ENCODE assay signal across 14 mouse cellular contexts in genomic region chr4:137465125-137465787, GRCm38 (mm10). TPM values are rescaled to one million over a fixed set of nuclear protein-coding genes. Genes with fewer than 3 reads are reported as not detected.
DNase-seq lines count a peak whose midpoint lies in the region; ATAC-seq lines count a peak whose summit lies in the region.
"Had no signal": no experiment of that assay in that cellular context is flagged by ENCODE, and none has a peak within 500 bp of the region (broad histone marks: within the 10 kb centered on the region; RNA-seq: fewer than 3 reads in every experiment).

No protein-coding gene starts in this region.

- no peak overlapping the region for H3K9ac ChIP-seq in heart, embryonic 12.5 days
- H3K9ac ChIP-seq: forebrain, embryonic 15.5 days; hindbrain, embryonic 15.5 days had no signal

- no peak overlapping the region for H3K4me2 ChIP-seq in heart, embryonic 12.5 days
- H3K4me2 ChIP-seq: forebrain, embryonic 15.5 days; hindbrain, embryonic 15.5 days had no signal

- no peaks in the 10 kb centered on the region for H3K27me3 ChIP-seq in embryonic facial prominence, embryonic 10.5 days (replicated peaks; ENCODE audit: low read depth, poor library complexity, severe bottlenecking)
- H3K27me3 ChIP-seq in heart, embryonic 12.5 days (replicated peaks), result no peaks in the 10 kb centered on the region
- H3K27me3 ChIP-seq: hindbrain, embryonic 15.5 days had no signal

- no peak for ATAC-seq in heart, embryonic 12.5 days (ENCODE audit: insufficient number of reproducible peaks, low FRiP score)
- ATAC-seq: forebrain, embryonic 15.5 days had no signal

- no peaks in the 10 kb centered on the region for H3K9me3 ChIP-seq in embryonic facial prominence, embryonic 10.5 days
- no peaks in the 10 kb centered on the region for H3K9me3 ChIP-seq in heart, embryonic 12.5 days (replicated peaks)
- H3K9me3 ChIP-seq: forebrain, embryonic 15.5 days; hindbrain, embryonic 15.5 days had no signal

- no peak overlapping the region for H3K4me3 ChIP-seq in embryonic facial prominence, embryonic 10.5 days
- no peak overlapping the region for H3K4me3 ChIP-seq in heart, embryonic 12.5 days
- H3K4me3 ChIP-seq: forebrain, embryonic 15.5 days; hindbrain, embryonic 15.5 days had no signal

- H3K27ac ChIP-seq in embryonic facial prominence, embryonic 10.5 days (replicated peaks), result 0 out of 2 replicates have a peak overlapping the region, but pooled peaks have one; percentile 25
- H3K27ac ChIP-seq in heart, embryonic 12.5 days (ENCODE audit: poor library complexity, severe bottlenecking), result peak overlapping the region; percentile 69
- H3K27ac ChIP-seq: forebrain, embryonic 15.5 days; hindbrain, embryonic 15.5 days had no signal

- DNase-seq in kidney, adult 18-20 months, result peak; percentile 49
- no peak for DNase-seq in kidney, adult 11 months
- peak; percentile 8 for DNase-seq in embryonic facial prominence, embryonic 10.5 days (ENCODE audit: low spot score)
- DNase-seq in kidney, postnatal 10 days, result peak; percentile 62
- DNase-seq in thymus, postnatal 4 days, result no peak
- DNase-seq in cerebellum, postnatal 4 days (ENCODE audit: low spot score in 2 of 2), result no peak
- DNase-seq in left cerebral cortex, adult 8-10 months (ENCODE audit: low spot score in 2 of 2), result no peak
- DNase-seq: right cerebral cortex, postnatal 4 days had no signal

- H3K4me1 ChIP-seq in embryonic facial prominence, embryonic 10.5 days, result peaks cover 65% of the 10 kb centered on the region
- peaks cover 63% of the 10 kb centered on the region for H3K4me1 ChIP-seq in heart, embryonic 12.5 days (replicated peaks)

- WGBS in embryonic facial prominence, embryonic 10.5 days, result 63% methylated on average over 13 of the region's 13 CpGs
- WGBS in heart, embryonic 12.5 days, result 59% methylated on average over 13 of the region's 13 CpGs

- H3K36me3 ChIP-seq in embryonic facial prominence, embryonic 10.5 days (replicated peaks), result no peaks in the 10 kb centered on the region
- no peaks in the 10 kb centered on the region; the same call in 1 of the 2 replicates for H3K36me3 ChIP-seq in heart, embryonic 12.5 days
- H3K36me3 ChIP-seq: forebrain, embryonic 15.5 days; hindbrain, embryonic 15.5 days had no signal

RNA-seq across cellular contexts. Expression of gene Hspg2, which starts 3.3 kb away (rescaled TPM):
- 17.4 and 19.6 TPM in 2 replicates for polyA plus RNA-seq in embryonic facial prominence, embryonic 10.5 days (2016; fragmentation: Nextera tagmentation; extraction: Ambion mirVana)
- 51.8 and 61.5 TPM in 2 replicates for polyA plus RNA-seq in heart, embryonic 12.5 days (2016; fragmentation: Nextera tagmentation; extraction: Ambion mirVana)
- 1 to 10 TPM; 4.1 to 6.4 (median 6.0) TPM for total RNA-seq in left cerebral cortex, adult 8-10 months (2022)
- total RNA-seq: megakaryocyte-erythroid progenitor cell, adult 5-6 weeks had no signal

RNA-seq across cellular contexts. Expression of gene 1700013G24Rik, which starts 12.2 kb away (rescaled TPM):
- polyA plus RNA-seq in embryonic facial prominence, embryonic 10.5 days (2016; fragmentation: Nextera tagmentation; extraction: Ambion mirVana), result not detected in 2 replicates
- not detected in 2 replicates for polyA plus RNA-seq in heart, embryonic 12.5 days (2016; fragmentation: Nextera tagmentation; extraction: Ambion mirVana)
- not detected for total RNA-seq in left cerebral cortex, adult 8-10 months (2022)
- total RNA-seq: CH12.LX; megakaryocyte-erythroid progenitor cell, adult 5-6 weeks had no signal
- polyA plus RNA-seq: forebrain, embryonic 15.5 days; hindbrain, embryonic 15.5 days; neural tube, embryonic 14.5 days had no signal

RNA-seq across cellular contexts. Expression of gene Cela3b, which starts 34.9 kb away (rescaled TPM):
- polyA plus RNA-seq in embryonic facial prominence, embryonic 10.5 days (2016; fragmentation: Nextera tagmentation; extraction: Ambion mirVana), result not detected in 2 replicates
- not detected in 2 replicates for polyA plus RNA-seq in heart, embryonic 12.5 days (2016; fragmentation: Nextera tagmentation; extraction: Ambion mirVana)
- total RNA-seq in left cerebral cortex, adult 8-10 months (2022), result not detected
- total RNA-seq: CH12.LX; megakaryocyte-erythroid progenitor cell, adult 5-6 weeks had no signal
- polyA plus RNA-seq: forebrain, embryonic 15.5 days; hindbrain, embryonic 15.5 days; neural tube, embryonic 14.5 days had no signal

RNA-seq across cellular contexts. Expression of gene Cela3a, which starts 55.7 kb away (rescaled TPM):
- not detected in 2 replicates for polyA plus RNA-seq in embryonic facial prominence, embryonic 10.5 days (2016; fragmentation: Nextera tagmentation; extraction: Ambion mirVana)
- polyA plus RNA-seq in heart, embryonic 12.5 days (2016; fragmentation: Nextera tagmentation; extraction: Ambion mirVana), result not detected in 2 replicates
- not detected for total RNA-seq in left cerebral cortex, adult 8-10 months (2022)
- total RNA-seq: CH12.LX; megakaryocyte-erythroid progenitor cell, adult 5-6 weeks had no signal
- polyA plus RNA-seq: forebrain, embryonic 15.5 days; hindbrain, embryonic 15.5 days; neural tube, embryonic 14.5 days had no signal

Comparison
In these comparisons a context has a peak if more than half of its experiments do, and no peak if none do; other contexts are left out.
1. DNase-seq: peak in kidney, adult 18-20 months (single experiment), embryonic facial prominence, embryonic 10.5 days (single experiment) and kidney, postnatal 10 days (single experiment); none in kidney, adult 11 months (single experiment), thymus, postnatal 4 days (single experiment), cerebellum, postnatal 4 days (0 of 2) and left cerebral cortex, adult 8-10 months (0 of 2).